Mouse (Mus musculus): ENCODE measurements around the gene Rac2.

DNA sequence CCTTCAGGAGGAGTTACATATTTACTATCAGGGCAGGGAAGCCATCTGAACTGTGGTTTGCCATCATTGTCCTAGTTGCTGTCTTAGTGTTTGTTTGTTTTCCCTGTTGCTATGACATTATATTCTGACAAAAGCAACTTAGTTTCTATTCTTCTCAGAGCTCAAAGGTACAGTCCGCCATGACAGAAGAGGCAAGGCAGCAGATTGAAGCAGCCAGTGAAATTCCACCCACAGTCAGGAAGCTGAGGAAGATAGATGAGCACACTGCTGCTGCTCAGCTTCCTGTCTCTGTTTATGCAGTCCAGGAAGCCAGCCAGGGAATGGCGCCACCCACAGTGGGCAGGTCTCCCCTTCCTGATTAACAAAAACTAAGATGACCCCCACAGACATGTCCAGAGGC, 22.2 kb upstream of the Rac2 start:
- no peak for TF ChIP-seq CHD2 (IDR thresholded peaks at IDR 0.05; ENCODE audit: low read depth, low read length)
- TF ChIP-seq MAFK (IDR thresholded peaks at IDR 0.05; ENCODE audit: insufficient read depth, low read depth, low read length): no peak
- TF ChIP-seq HCFC1 (IDR thresholded peaks at IDR 0.05; ENCODE audit: borderline replicate concordance, insufficient read depth, low read length): no peak
